Mouse (Mus musculus) heart, postnatal 0 days (tissue): ENCODE measurements around the gene Ptpn18. TPM values are rescaled to one million over a fixed set of nuclear protein-coding genes. Genes with fewer than 3 reads are reported as not detected.

Source experiments
- ATAC-seq: fragments of 200-750 bp; cut with Nextera tagmentation; 2 replicates; pipeline ENCODE4 v1.8.0; 2017; ENCODE audit warnings: low read depth, moderate number of reproducible peaks, moderate library complexity; ENCODE audit not compliant: insufficient read depth
- DNase-seq: peaks from one replicate; pipeline ENCODE4 v3.0.0-alpha.2; 2016; ENCODE audit warnings: low spot score
- H3K27ac ChIP-seq: fragments of 300-500 bp; sonication (generic); 2 replicates; pipeline ENCODE4 v1.5.1; 2014; ENCODE audit warnings: low read depth, mild to moderate bottlenecking
- H3K27me3 ChIP-seq: fragments of 300-500 bp; sonication (generic); 2 replicates; pipeline ENCODE4 v1.6.1; 2014; ENCODE audit warnings: low read length, mixed read lengths; ENCODE audit not compliant: control insufficient read depth, insufficient read depth
- H3K36me3 ChIP-seq: fragments of 300-500 bp; sonication (generic); replicated peaks from 2 replicates; pipeline ENCODE4 v1.6.1; 2014; ENCODE audit warnings: low read length, mixed read lengths; ENCODE audit not compliant: control insufficient read depth, insufficient read depth
- H3K4me1 ChIP-seq: fragments of 300-500 bp; sonication (generic); 2 replicates; pipeline ENCODE4 v1.6.1; 2014; ENCODE audit warnings: antibody characterized with exemption; ENCODE audit not compliant: control insufficient read depth, insufficient read depth
- H3K4me2 ChIP-seq: fragments of 300-500 bp; sonication (generic); 2 replicates; pipeline ENCODE4 v1.6.1; 2014; ENCODE audit warnings: low read depth, mild to moderate bottlenecking, low read length, moderate library complexity
- H3K4me3 ChIP-seq: fragments of 300-500 bp; sonication (generic); 2 replicates; pipeline ENCODE4 v1.5.1; 2014; ENCODE audit warnings: low read depth, low read length
- H3K9ac ChIP-seq: fragments of 300-500 bp; sonication (generic); replicated peaks from 2 replicates; pipeline ENCODE4 v1.6.1; 2014; ENCODE audit warnings: low read depth, low read length, mixed read lengths
- H3K9me3 ChIP-seq: fragments of 300-500 bp; sonication (generic); replicated peaks from 2 replicates; pipeline ENCODE4 v1.6.1; 2016; ENCODE audit warnings: low read length; ENCODE audit not compliant: control insufficient read depth
- CTCF ChIP-seq: IDR thresholded peaks from 2 replicates; pipeline ENCODE4 v1.5.1; 2016; ENCODE audit warnings: antibody characterized with exemption, control low read depth, low read depth
- EP300 ChIP-seq: IDR thresholded peaks from 2 replicates; pipeline ENCODE4 v1.6.1; 2016; ENCODE audit warnings: antibody characterized with exemption, low read depth
- WGBS: fragments of 180-500 bp; shearing (Covaris S2); extraction: QIAGEN DNeasy Blood & Tissue Kit; methylation state at CpG from one replicate; pipeline ENCODE4 v1.1.7; 2014; 5-methylcytosine and 5-hydroxymethylcytosine counted together
- polyA plus RNA-seq: library from polyadenylated mRNA; unstranded; fragments of >200 nt; fragmentation: Nextera tagmentation; extraction: Ambion mirVana; gene quantifications from 2 replicates; pipeline ENCODE4 v1.2.1, GENCODE M21; 2015
- total RNA-seq: library from RNA; depleted of rRNA; stranded (reverse); fragments of >200 nt; gene quantifications from 2 replicates; pipeline ENCODE4 v1.2.3, GENCODE M21; 2014; ENCODE audit warnings: low replicate concordance

Ptpn18 gene
- total and polyA plus RNA-seq, 2 experiments from 2014 or later: 4.7 to 10.7 TPM

- WGBS: 77% methylated on average over 6 of the region's 6 CpGs
- H3K4me1 ChIP-seq: 0 out of 2 replicates have a peak, but pooled peaks cover 4% of the 10 kb centered on the region
- H3K36me3 ChIP-seq: no peaks in the 10 kb centered on the region
- no peak overlapping the region for H3K27ac ChIP-seq
- no peak overlapping the region for H3K4me3 ChIP-seq
- no peaks in the 10 kb centered on the region for H3K27me3 ChIP-seq
- H3K9ac ChIP-seq: no peak overlapping the region
- no peaks in the 10 kb centered on the region for H3K9me3 ChIP-seq
- H3K4me2 ChIP-seq: no peak overlapping the region
- DNase-seq (no peak), ATAC-seq (no peak)
- no peak for TF ChIP-seq EP300
Observed at GRCm38 (mm10) chr1:34489852-34490541, 30.4 kb downstream of the Ptpn18 start.

- no peak overlapping the region for H3K4me2 ChIP-seq
- H3K4me3 ChIP-seq: no peak overlapping the region
- H3K9me3 ChIP-seq: no peaks in the 10 kb centered on the region
- 86% methylated on average over 4 of the region's 4 CpGs for WGBS
- no peak overlapping the region for H3K27ac ChIP-seq
- DNase-seq (no peak), ATAC-seq (no peak)
- no peaks in the 10 kb centered on the region for H3K4me1 ChIP-seq
- H3K9ac ChIP-seq: no peak overlapping the region
- TF ChIP-seq CTCF (no peak), EP300 (no peak)
- H3K36me3 ChIP-seq: no peaks in the 10 kb centered on the region
- H3K27me3 ChIP-seq: no peaks in the 10 kb centered on the region
Observed at GRCm38 (mm10) chr1:34491480-34491879, 31.9 kb downstream of the Ptpn18 start.

GRCm38 (mm10) chr1:34502991-34503390 lies 43.4 kb downstream of the Ptpn18 start:
- Histone ChIP-seq H3K36me3 (no peaks in the 10 kb centered on the region), H3K4me1 (no peaks in the 10 kb centered on the region), H3K4me2 (no peak overlapping the region), H3K27ac (no peak overlapping the region), H3K9me3 (no peaks in the 10 kb centered on the region), H3K27me3 (no peaks in the 10 kb centered on the region), H3K9ac (no peak overlapping the region), H3K4me3 (no peak overlapping the region)
- WGBS: 62% methylated on average over 3 of the region's 3 CpGs
- no peak for TF ChIP-seq CTCF
- no peak for TF ChIP-seq EP300
- ATAC-seq (no peak), DNase-seq (no peak)

GRCm38 (mm10) chr1:34505307-34505706 lies 45.7 kb downstream of the Ptpn18 start:
- TF ChIP-seq EP300 (no peak), CTCF (no peak)
- H3K27ac ChIP-seq: no peak overlapping the region
- H3K4me2 ChIP-seq: no peak overlapping the region
- no peaks in the 10 kb centered on the region for H3K36me3 ChIP-seq
- no peak overlapping the region for H3K4me3 ChIP-seq
- DNase-seq (no peak), ATAC-seq (0 out of 2 replicates have a peak, but pooled peaks have one; percentile 41)
- no peaks in the 10 kb centered on the region for H3K27me3 ChIP-seq
- no peak overlapping the region for H3K9ac ChIP-seq
- no peaks in the 10 kb centered on the region for H3K9me3 ChIP-seq
- H3K4me1 ChIP-seq: no peaks in the 10 kb centered on the region
- 51% methylated on average over 7 of the region's 7 CpGs for WGBS

- no peaks in the 10 kb centered on the region for H3K4me1 ChIP-seq
- 74% methylated on average over 4 of the region's 4 CpGs for WGBS
Observed at GRCm38 (mm10) chr1:34505970-34506551, 46.5 kb downstream of the Ptpn18 start.

More at GRCm38 (mm10) chr1:34505970-34506551, 46.5 kb downstream of the Ptpn18 start:
- no peak for TF ChIP-seq EP300
- TF ChIP-seq CTCF: no peak
- Histone ChIP-seq H3K4me2 (no peak overlapping the region), H3K27me3 (no peaks in the 10 kb centered on the region), H3K27ac (no peak overlapping the region), H3K36me3 (no peaks in the 10 kb centered on the region), H3K9ac (no peak overlapping the region), H3K9me3 (no peaks in the 10 kb centered on the region), H3K4me3 (no peak overlapping the region)
- no peak for DNase-seq
- no peak for ATAC-seq
